Mouse (Mus musculus): ENCODE measurements around the gene 1190002N15Rik. TPM values are rescaled to one million over a fixed set of nuclear protein-coding genes. Genes with fewer than 3 reads are reported as not detected.
A peak's percentile ranks its signal among the peaks of the same experiment; 100 is the strongest.

1190002N15Rik gene
- polyA plus RNA-seq, 1 experiment from 2014 or later: 13.4 TPM

- TF ChIP-seq EP300 (optimal IDR thresholded peaks at IDR 0.05): no peak
- TF ChIP-seq CTCF (IDR thresholded peaks at IDR 0.05; ENCODE audit: low read depth): no peak
- Histone ChIP-seq H3K36me3 (ENCODE audit: control insufficient read depth, insufficient read depth, low read length) (no peaks in the 10 kb centered on the region), H3K4me3 (ENCODE audit: low read depth, low read length) (no peak overlapping the region), H3K27ac (replicated peaks) (no peak overlapping the region), H3K27me3 (ENCODE audit: control insufficient read depth, insufficient read depth, low read length) (no peaks in the 10 kb centered on the region), H3K4me2 (replicated peaks; ENCODE audit: low read depth) (no peak overlapping the region), H3K4me1 (replicated peaks; ENCODE audit: control insufficient read depth, insufficient read depth) (no peaks in the 10 kb centered on the region), H3K9me3 (ENCODE audit: control insufficient read depth, low read length) (no peaks in the 10 kb centered on the region), H3K9ac (ENCODE audit: low read length) (no peak overlapping the region)
- no peak for ATAC-seq (ENCODE audit: low FRiP score, low TSS enrichment)
- DNase-seq (ENCODE audit: low spot score): peak; percentile 24
- WGBS: 61% methylated on average over 10 of the region's 10 CpGs
Observed at GRCm38 (mm10) chr9:94482215-94482975, 55.5 kb downstream of the 1190002N15Rik start.

DNA sequence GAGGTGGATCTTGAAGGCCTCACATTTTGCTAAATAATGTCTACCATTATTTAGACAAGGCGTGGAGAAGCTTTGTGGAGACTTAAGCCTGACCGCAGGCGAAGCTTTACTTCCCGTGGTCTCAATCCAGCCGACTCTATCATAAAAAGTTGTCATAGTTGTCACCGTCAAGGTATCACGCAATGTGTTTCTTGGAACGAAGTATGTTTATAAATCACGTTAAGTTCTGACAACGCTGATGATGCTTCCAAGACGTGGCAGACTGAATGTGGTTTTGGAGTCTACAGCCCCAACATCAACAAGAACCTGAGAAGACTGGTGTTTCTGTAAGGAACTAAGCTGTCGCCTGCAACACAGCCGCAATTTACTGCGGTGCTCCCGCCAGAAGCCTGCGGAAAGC lies 56.8 kb downstream of the 1190002N15Rik start:
- H3K4me3 ChIP-seq (ENCODE audit: low read depth, low read length): no peak overlapping the region
- 83% methylated on average over 16 of the region's 16 CpGs for WGBS
- no peak overlapping the region for H3K9ac ChIP-seq (ENCODE audit: low read length)
- no peaks in the 10 kb centered on the region for H3K4me1 ChIP-seq (replicated peaks; ENCODE audit: control insufficient read depth, insufficient read depth)
- no peaks in the 10 kb centered on the region for H3K9me3 ChIP-seq (ENCODE audit: control insufficient read depth, low read length)
- H3K27me3 ChIP-seq (ENCODE audit: control insufficient read depth, insufficient read depth, low read length): no peaks in the 10 kb centered on the region
- no peak for TF ChIP-seq CTCF (IDR thresholded peaks at IDR 0.05; ENCODE audit: low read depth)
- no peak for TF ChIP-seq EP300 (optimal IDR thresholded peaks at IDR 0.05)
- H3K4me2 ChIP-seq (replicated peaks; ENCODE audit: low read depth): no peak overlapping the region
- ATAC-seq (ENCODE audit: low FRiP score, low TSS enrichment) (no peak), DNase-seq (ENCODE audit: low spot score) (no peak)
- H3K27ac ChIP-seq (replicated peaks): no peak overlapping the region
- H3K36me3 ChIP-seq (ENCODE audit: control insufficient read depth, insufficient read depth, low read length): no peaks in the 10 kb centered on the region

- Histone ChIP-seq H3K9me3 (ENCODE audit: control insufficient read depth, low read length) (no peaks in the 10 kb centered on the region), H3K27me3 (ENCODE audit: control insufficient read depth, insufficient read depth, low read length) (no peaks in the 10 kb centered on the region), H3K9ac (ENCODE audit: low read length) (no peak overlapping the region), H3K4me1 (replicated peaks; ENCODE audit: control insufficient read depth, insufficient read depth) (no peaks in the 10 kb centered on the region), H3K4me3 (ENCODE audit: low read depth, low read length) (no peak overlapping the region), H3K4me2 (replicated peaks; ENCODE audit: low read depth) (no peak overlapping the region), H3K27ac (replicated peaks) (no peak overlapping the region), H3K36me3 (ENCODE audit: control insufficient read depth, insufficient read depth, low read length) (no peaks in the 10 kb centered on the region)
- ATAC-seq (ENCODE audit: low FRiP score, low TSS enrichment): no peak
- WGBS: 75% methylated on average over 6 of the region's 6 CpGs
- TF ChIP-seq EP300 (optimal IDR thresholded peaks at IDR 0.05): no peak
- TF ChIP-seq CTCF (IDR thresholded peaks at IDR 0.05; ENCODE audit: low read depth): no peak
- no peak for DNase-seq (ENCODE audit: low spot score)
Observed at GRCm38 (mm10) chr9:94479382-94479781, 58.5 kb downstream of the 1190002N15Rik start.

DNA sequence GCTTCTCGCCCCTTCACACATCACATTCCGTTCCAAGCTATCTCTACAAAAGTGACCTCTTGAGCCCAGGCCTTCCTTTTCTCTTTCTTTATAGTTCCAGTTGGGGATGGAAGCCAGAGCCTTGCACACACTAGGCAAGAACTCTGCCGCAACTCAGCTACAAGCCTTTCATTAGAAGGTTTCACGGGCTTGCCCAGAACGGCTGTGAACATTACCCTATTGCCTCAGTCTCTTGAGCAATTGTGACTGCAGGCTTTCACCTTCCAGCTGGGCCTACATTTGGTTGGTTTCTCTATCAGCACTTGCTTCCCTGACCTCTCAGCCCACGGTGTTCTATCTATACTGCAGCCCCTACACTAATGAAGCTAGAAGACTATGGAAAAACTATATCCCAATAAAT lies 58.9 kb downstream of the 1190002N15Rik start:
- WGBS: 75% methylated on average over 6 of the region's 6 CpGs
- Histone ChIP-seq H3K27me3 (ENCODE audit: control insufficient read depth, insufficient read depth, low read length) (no peaks in the 10 kb centered on the region), H3K36me3 (ENCODE audit: control insufficient read depth, insufficient read depth, low read length) (no peaks in the 10 kb centered on the region), H3K4me1 (replicated peaks; ENCODE audit: control insufficient read depth, insufficient read depth) (no peaks in the 10 kb centered on the region), H3K4me2 (replicated peaks; ENCODE audit: low read depth) (no peak overlapping the region), H3K9me3 (ENCODE audit: control insufficient read depth, low read length) (no peaks in the 10 kb centered on the region), H3K9ac (ENCODE audit: low read length) (no peak overlapping the region), H3K27ac (replicated peaks) (no peak overlapping the region), H3K4me3 (ENCODE audit: low read depth, low read length) (no peak overlapping the region)
- no peak for DNase-seq (ENCODE audit: low spot score)
- no peak for ATAC-seq (ENCODE audit: low FRiP score, low TSS enrichment)
- TF ChIP-seq CTCF (IDR thresholded peaks at IDR 0.05; ENCODE audit: low read depth) (no peak), EP300 (optimal IDR thresholded peaks at IDR 0.05) (no peak)

DNA sequence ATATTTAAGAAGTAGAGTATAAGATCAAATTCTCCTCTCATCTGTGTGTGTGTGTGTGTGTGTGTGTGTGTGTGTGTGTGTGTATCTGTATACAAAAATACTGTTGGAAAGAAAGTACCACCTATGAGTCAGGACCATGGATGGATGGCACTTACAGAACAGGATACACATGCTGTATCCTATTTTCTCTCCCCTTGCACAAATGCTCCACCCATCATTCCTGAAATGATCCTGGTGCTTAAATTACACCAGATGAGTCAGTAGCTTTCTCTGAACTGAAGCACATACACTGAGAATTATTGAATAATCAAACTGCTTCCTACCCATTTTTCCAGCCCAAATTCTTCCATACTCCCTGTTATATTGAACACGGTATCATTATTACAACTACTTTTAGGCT lies 61.9 kb downstream of the 1190002N15Rik start:
- Histone ChIP-seq H3K4me3 (ENCODE audit: low read depth, low read length) (no peak overlapping the region), H3K9ac (ENCODE audit: low read length) (no peak overlapping the region), H3K9me3 (ENCODE audit: control insufficient read depth, low read length) (no peaks in the 10 kb centered on the region), H3K4me1 (replicated peaks; ENCODE audit: control insufficient read depth, insufficient read depth) (no peaks in the 10 kb centered on the region), H3K4me2 (replicated peaks; ENCODE audit: low read depth) (no peak overlapping the region), H3K27me3 (ENCODE audit: control insufficient read depth, insufficient read depth, low read length) (no peaks in the 10 kb centered on the region), H3K36me3 (ENCODE audit: control insufficient read depth, insufficient read depth, low read length) (no peaks in the 10 kb centered on the region), H3K27ac (replicated peaks) (no peak overlapping the region)
- ATAC-seq (ENCODE audit: low FRiP score, low TSS enrichment) (no peak), DNase-seq (ENCODE audit: low spot score) (no peak)
- WGBS: 92% methylated on average over 1 of the region's 1 CpGs
- no peak for TF ChIP-seq CTCF (IDR thresholded peaks at IDR 0.05; ENCODE audit: low read depth)
- TF ChIP-seq EP300 (optimal IDR thresholded peaks at IDR 0.05): no peak

DNA sequence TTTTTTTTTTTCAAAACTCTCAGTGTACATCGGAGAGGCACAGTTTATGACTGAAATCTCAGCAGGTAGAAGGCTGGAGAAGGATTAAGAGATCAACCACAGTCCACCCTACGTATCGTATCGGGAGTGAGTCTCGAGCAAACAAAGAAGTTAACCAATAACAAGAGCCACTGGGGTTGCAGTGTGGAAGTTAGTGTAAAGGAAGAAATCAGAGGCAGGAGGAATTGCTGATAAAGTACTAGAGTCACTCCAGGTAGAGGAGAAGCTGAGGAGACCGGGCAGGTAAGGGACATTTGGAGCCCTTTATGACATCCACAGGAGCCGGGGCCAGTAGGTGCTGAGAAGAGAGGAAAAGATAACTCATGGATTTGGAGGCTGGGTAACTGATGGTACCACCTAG lies 64.0 kb downstream of the 1190002N15Rik start:
- Histone ChIP-seq H3K9me3 (ENCODE audit: control insufficient read depth, low read length) (no peaks in the 10 kb centered on the region), H3K27ac (replicated peaks) (no peak overlapping the region), H3K36me3 (ENCODE audit: control insufficient read depth, insufficient read depth, low read length) (no peaks in the 10 kb centered on the region), H3K4me1 (replicated peaks; ENCODE audit: control insufficient read depth, insufficient read depth) (no peaks in the 10 kb centered on the region), H3K9ac (ENCODE audit: low read length) (no peak overlapping the region), H3K4me3 (ENCODE audit: low read depth, low read length) (no peak overlapping the region), H3K27me3 (ENCODE audit: control insufficient read depth, insufficient read depth, low read length) (no peaks in the 10 kb centered on the region), H3K4me2 (replicated peaks; ENCODE audit: low read depth) (no peak overlapping the region)
- no peak for DNase-seq (ENCODE audit: low spot score)
- no peak for ATAC-seq (ENCODE audit: low FRiP score, low TSS enrichment)
- TF ChIP-seq EP300 (optimal IDR thresholded peaks at IDR 0.05) (no peak), CTCF (IDR thresholded peaks at IDR 0.05; ENCODE audit: low read depth) (no peak)
- 60% methylated on average over 7 of the region's 7 CpGs for whole genome bisulfite sequencing

Measured in stomach, postnatal 0 days (tissue).